Mouse (Mus musculus) lung, embryonic 15.5 days (tissue): ENCODE measurements around the gene Ank. TPM values are rescaled to one million over a fixed set of nuclear protein-coding genes. Genes with fewer than 3 reads are reported as not detected.

Experiments
- ATAC-seq: fragments of 200-750 bp; cut with Nextera tagmentation; 2 replicates; pipeline ENCODE4 v1.8.0; 2017; ENCODE audit warnings: moderate number of reproducible peaks, borderline replicate concordance; ENCODE audit not compliant: low FRiP score, low TSS enrichment; ENCODE audit errors: extremely low read depth
- H3K27ac ChIP-seq: fragments of 300-500 bp; sonication (generic); 2 replicates; pipeline ENCODE4 v1.5.1; 2015; ENCODE audit warnings: moderate library complexity, mild to moderate bottlenecking, inconsistent platforms
- H3K27me3 ChIP-seq: fragments of 300-500 bp; sonication (generic); 2 replicates; pipeline ENCODE4 v1.6.1; 2015; ENCODE audit warnings: inconsistent platforms
- H3K36me3 ChIP-seq: fragments of 300-500 bp; sonication (generic); 2 replicates; pipeline ENCODE4 v1.6.1; 2015; ENCODE audit warnings: inconsistent platforms
- H3K4me1 ChIP-seq: fragments of 300-500 bp; sonication (generic); 2 replicates; pipeline ENCODE4 v1.6.1; 2015; ENCODE audit warnings: inconsistent platforms
- H3K4me2 ChIP-seq: fragments of 300-500 bp; sonication (generic); 2 replicates; pipeline ENCODE4 v1.6.1; 2015; ENCODE audit warnings: inconsistent platforms, mild to moderate bottlenecking, moderate library complexity
- H3K4me3 ChIP-seq: fragments of 300-500 bp; sonication (generic); 2 replicates; pipeline ENCODE4 v1.5.1; 2015; ENCODE audit warnings: mild to moderate bottlenecking, inconsistent platforms
- H3K9ac ChIP-seq: fragments of 300-500 bp; sonication (generic); 2 replicates; pipeline ENCODE4 v1.6.1; 2015; ENCODE audit warnings: inconsistent platforms
- H3K9me3 ChIP-seq: fragments of 300-500 bp; sonication (generic); 2 replicates; pipeline ENCODE4 v1.6.1; 2016; ENCODE audit warnings: inconsistent platforms
- WGBS: fragments of 180-500 bp; shearing (Covaris S2); methylation state at CpG from one replicate; pipeline ENCODE4 v1.1.7; 2015; 5-methylcytosine and 5-hydroxymethylcytosine counted together
- polyA plus RNA-seq: library from polyadenylated mRNA; unstranded; fragments of >200 nt; fragmentation: Nextera tagmentation; extraction: Ambion mirVana; gene quantifications from 2 replicates; pipeline ENCODE4 v1.2.1, GENCODE M21; 2015

Ank gene
- polyA plus RNA-seq, 1 experiment from 2014 or later = 8.0 TPM

DNA sequence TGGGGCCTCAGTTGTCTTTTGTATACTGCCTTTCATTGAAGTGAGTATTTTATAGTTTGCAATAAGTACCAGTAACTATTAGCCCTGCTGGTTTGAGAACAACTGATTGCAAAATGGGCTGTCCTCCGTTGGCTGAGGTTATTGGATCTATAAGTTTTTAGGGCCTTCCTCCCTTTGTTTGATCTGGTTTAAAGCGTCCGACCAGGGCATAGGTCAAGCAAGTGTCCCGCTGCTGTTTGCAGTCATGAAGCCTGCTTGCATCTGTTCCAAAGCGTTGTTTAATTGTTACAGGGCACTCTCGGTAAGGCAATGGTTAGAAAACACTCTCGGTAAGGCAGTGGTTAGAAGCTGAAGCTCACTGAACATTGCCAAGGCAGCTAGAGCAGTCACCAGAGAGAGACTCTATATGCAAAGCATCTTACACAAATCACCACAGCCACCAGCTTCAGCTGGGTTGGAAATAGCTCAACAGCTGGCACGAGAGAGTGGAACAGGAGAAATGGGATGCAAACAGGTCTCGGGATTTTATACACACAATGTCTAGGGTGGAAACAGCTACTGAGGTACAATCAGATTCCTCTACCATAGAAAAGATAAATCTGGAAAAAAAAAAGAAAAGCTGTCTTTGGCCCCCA, 84.0 kb downstream of the Ank start:
- Histone ChIP-seq H3K9me3 (no peaks in the 10 kb centered on the region), H3K36me3 (no peaks in the 10 kb centered on the region), H3K27me3 (no peaks in the 10 kb centered on the region), H3K9ac (no peak overlapping the region), H3K4me1 (peaks cover 11% of the 10 kb centered on the region; the same call in 1 of the 2 replicates), H3K4me3 (no peak overlapping the region), H3K4me2 (no peak overlapping the region), H3K27ac (no peak overlapping the region)
- WGBS = 46% methylated on average over 9 of the region's 9 CpGs
- no peak for ATAC-seq

DNA sequence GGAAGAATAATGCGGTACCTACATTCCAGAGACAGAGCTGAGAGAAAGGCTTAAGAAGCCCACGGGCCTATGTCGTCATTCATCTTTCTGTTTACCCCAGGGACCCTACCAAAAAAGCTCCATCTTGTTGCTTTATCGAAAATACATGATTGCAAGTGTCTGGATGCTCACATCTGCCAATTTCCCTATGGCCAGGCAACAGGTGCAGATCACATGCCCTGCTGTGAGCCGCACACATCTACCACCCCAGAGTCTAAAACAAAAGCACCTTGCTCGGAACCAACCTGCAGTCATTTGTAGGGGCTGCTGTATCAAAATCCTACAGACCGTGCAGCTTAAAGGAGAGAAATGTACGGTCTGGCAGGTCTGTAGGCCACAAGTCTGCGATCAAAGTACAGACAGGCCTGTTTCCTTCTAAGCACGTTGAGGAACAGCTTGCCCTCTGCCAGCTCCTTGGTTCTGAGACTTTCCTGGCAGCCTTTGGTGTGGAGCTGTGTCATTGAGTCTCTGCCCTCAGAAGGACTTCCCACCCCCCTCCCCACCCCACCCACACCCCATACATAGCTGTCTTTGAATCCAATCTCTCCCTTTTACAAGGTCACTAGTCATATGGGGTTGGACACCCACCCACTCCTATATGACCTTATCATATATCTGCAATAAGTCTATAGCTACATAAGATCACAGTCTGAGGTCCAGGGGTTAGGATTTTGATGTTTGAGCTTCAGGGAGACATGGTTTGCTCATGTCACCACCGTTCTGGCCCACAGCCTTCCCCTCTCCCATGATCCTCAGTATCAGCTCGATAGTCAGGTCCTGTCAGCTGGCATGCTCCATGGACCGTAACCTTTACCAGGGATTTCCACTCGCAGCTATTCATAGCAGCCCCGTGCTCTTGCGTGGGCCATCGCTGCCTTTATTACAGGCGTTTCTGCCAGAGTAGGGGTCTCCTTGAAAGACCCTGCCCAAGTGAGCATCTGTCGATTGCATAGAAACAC, 84.9 kb downstream of the Ank start:
- no peak overlapping the region for H3K9ac ChIP-seq
- no peaks in the 10 kb centered on the region for H3K36me3 ChIP-seq
- peaks cover 11% of the 10 kb centered on the region; the same call in 1 of the 2 replicates for H3K4me1 ChIP-seq
- H3K9me3 ChIP-seq = no peaks in the 10 kb centered on the region
- H3K4me2 ChIP-seq = no peak overlapping the region
- no peaks in the 10 kb centered on the region for H3K27me3 ChIP-seq
- no peak overlapping the region for H3K4me3 ChIP-seq
- no peak for ATAC-seq
- no peak overlapping the region for H3K27ac ChIP-seq
- 84% methylated on average over 19 of the region's 19 CpGs for WGBS

DNA sequence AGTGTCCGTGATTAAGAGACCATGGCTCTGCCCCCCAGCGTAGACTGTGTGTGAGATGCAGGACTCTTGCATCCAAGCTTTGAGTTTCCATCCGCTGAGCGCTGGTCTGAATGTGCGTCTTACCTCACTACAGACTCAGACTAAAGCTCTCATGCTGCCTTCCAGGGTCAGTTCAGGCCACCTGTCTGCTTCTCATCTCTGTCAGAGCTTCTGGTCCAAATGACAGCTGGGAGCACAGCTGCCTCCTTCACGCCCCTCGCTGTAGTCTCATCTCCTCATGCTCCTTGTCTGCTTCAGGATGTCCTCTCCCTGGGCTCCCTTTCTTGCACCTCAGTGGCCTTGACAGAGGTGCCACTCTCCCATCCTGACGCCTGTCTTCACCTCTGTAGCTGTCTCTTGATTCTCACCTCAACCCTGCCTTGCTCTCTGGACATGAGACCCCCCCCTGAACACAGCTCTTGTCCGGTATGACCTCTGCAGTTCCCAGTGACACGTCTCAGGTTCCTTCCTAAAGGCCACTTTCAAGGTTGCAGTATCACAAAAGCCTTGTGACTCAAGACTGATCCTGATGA, 85.7 kb downstream of the Ank start:
- H3K27ac ChIP-seq = no peak overlapping the region
- H3K9ac ChIP-seq = no peak overlapping the region
- H3K9me3 ChIP-seq = no peaks in the 10 kb centered on the region
- H3K27me3 ChIP-seq = no peaks in the 10 kb centered on the region
- no peak for ATAC-seq
- no peak overlapping the region for H3K4me2 ChIP-seq
- no peak overlapping the region for H3K4me3 ChIP-seq
- H3K36me3 ChIP-seq = no peaks in the 10 kb centered on the region
- peaks cover 11% of the 10 kb centered on the region; the same call in 1 of the 2 replicates for H3K4me1 ChIP-seq
- WGBS = 67% methylated on average over 10 of the region's 10 CpGs

DNA sequence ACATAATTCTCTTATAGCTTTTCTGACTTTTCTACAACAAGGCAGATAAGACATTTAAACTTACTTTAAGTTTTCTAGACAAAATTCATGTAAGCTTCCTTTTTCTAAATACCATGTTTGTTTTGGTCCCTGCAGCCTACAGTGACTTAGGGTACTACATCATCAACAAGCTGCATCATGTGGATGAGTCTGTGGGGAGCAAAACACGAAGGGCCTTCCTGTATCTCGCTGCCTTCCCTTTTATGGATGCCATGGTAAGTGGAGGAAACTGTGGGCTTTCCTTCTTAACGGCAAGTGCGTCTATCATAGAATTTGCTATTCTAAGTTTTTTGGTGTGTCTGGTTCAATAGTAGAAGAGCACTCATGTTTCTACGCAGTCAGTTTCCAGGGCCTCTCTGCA, 87.1 kb downstream of the Ank start:
- WGBS = 77% methylated on average over 5 of the region's 5 CpGs
- no peak overlapping the region for H3K27ac ChIP-seq
- ATAC-seq = no peak
- H3K9ac ChIP-seq = no peak overlapping the region
- H3K4me1 ChIP-seq = peaks cover 11% of the 10 kb centered on the region; the same call in 1 of the 2 replicates
- H3K9me3 ChIP-seq = no peaks in the 10 kb centered on the region
- no peaks in the 10 kb centered on the region for H3K36me3 ChIP-seq
- no peak overlapping the region for H3K4me2 ChIP-seq
- H3K27me3 ChIP-seq = no peaks in the 10 kb centered on the region
- H3K4me3 ChIP-seq = no peak overlapping the region

DNA sequence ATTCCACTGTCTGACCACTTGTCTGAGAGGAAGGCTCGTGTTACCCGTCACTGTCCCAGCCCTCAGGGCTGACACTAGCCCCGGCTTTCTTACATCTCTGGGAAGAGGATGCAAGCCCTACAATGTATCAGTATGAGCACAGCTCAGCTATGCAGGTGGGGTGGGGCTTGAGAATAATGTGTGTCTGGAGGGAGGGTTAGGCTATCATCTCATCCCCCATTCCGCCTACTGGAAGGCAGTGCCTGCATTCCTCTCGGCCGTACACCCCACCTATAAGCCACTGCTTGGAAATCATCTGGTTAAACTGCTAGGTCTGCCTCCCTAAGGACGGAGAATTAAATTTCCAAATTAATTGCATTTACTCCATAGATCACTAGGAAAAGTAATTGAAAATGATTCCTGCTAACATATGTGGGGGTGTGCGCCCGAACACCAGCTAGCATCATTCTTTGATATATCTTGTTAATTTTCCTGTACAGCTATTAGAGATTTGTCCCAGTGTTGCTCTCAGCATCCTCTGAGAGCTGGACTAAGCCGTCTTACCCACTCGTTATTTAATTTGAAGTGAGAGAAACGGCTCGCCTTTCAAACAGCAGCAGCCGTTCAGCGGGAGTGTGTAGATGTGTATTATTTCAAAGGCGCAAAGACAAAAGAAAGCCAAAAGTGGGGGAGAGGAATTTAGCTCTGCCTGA, 92.1 kb downstream of the Ank start:
- H3K9ac ChIP-seq = no peak overlapping the region
- H3K9me3 ChIP-seq = no peaks in the 10 kb centered on the region
- H3K27ac ChIP-seq = no peak overlapping the region
- H3K27me3 ChIP-seq = no peaks in the 10 kb centered on the region
- no peak for ATAC-seq
- H3K4me3 ChIP-seq = no peak overlapping the region
- WGBS = 64% methylated on average over 16 of the region's 16 CpGs
- no peak overlapping the region for H3K4me2 ChIP-seq
- no peaks in the 10 kb centered on the region for H3K4me1 ChIP-seq
- no peaks in the 10 kb centered on the region for H3K36me3 ChIP-seq

DNA sequence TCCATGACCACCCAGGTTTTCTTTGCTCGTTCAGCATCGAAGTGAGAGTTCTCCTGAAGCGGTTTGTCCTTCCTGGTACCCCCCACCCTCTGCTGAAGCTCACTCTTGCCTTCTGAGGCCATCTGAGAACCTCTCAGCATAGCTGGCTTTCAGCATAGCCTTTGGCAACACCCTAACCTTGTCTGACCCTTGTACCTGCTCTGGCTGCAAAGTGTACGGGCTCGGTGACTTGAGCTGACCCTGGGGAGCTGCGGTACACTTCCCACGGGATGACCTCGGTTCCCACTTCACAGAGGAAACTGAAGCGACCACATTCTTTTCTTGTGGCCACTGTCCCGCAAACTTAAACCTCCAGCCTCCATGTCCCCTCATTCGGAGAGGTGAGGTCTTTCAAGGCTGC, 93.8 kb downstream of the Ank start:
- no peak for ATAC-seq

DNA sequence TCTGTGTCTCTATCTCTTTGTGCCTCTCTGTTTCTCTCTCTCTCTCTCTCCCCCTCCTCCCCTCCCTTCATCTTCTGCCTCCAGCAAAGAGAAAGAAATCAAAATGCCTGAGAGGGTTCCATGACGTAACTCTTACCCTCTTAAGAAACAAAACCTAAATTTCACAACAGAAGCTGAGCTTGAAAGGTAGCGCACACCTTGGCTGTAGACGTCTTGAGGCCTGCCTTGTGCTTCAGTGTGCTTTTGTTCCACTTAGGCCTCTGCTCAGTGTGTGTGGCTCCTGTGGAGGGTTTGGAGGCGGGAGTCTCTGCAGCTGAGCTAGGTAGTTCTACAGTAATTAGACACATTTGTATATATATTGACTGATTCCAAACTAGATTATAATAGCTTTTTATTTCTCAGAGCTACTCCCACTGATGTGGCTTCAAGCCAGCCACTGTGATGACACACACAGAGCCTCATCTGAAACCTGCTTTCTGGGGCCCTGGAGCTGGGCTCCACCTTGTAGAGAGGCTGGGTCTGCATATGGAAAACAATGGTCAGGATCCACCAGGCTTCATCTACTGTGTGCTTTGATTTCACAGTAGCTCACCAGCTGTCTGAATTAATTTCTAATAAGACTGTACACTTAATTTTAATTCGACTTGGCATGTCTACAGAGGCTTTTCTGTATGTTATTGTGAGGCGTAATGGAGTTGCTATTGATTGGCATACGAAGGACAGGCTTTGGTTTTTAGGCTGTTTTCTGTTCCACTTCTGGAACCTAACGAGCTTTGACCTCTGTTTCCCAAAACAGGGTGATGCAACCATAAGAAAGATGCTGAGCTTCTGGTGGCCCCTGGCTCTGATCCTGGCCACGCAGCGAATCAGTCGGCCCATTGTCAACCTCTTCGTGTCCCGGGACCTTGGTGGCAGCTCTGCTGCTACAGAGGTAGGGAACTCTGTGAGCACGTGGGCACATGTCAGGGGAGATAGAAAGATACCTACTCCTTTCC, 97.9 kb downstream of the Ank start:
- no peak for ATAC-seq
- Histone ChIP-seq H3K9ac (no peak overlapping the region), H3K9me3 (no peaks in the 10 kb centered on the region), H3K27ac (no peak overlapping the region), H3K4me2 (no peak overlapping the region), H3K4me3 (no peak overlapping the region), H3K4me1 (no peaks in the 10 kb centered on the region), H3K36me3 (no peaks in the 10 kb centered on the region), H3K27me3 (no peaks in the 10 kb centered on the region)
- WGBS = 80% methylated on average over 14 of the region's 14 CpGs

More for the DNA sequence above, 93.8 kb downstream of the Ank start:
- Histone ChIP-seq H3K4me1 (no peaks in the 10 kb centered on the region), H3K4me2 (no peak overlapping the region), H3K36me3 (no peaks in the 10 kb centered on the region), H3K9me3 (no peaks in the 10 kb centered on the region), H3K27ac (no peak overlapping the region), H3K9ac (no peak overlapping the region), H3K4me3 (no peak overlapping the region), H3K27me3 (no peaks in the 10 kb centered on the region)
- WGBS = 63% methylated on average over 11 of the region's 11 CpGs

DNA sequence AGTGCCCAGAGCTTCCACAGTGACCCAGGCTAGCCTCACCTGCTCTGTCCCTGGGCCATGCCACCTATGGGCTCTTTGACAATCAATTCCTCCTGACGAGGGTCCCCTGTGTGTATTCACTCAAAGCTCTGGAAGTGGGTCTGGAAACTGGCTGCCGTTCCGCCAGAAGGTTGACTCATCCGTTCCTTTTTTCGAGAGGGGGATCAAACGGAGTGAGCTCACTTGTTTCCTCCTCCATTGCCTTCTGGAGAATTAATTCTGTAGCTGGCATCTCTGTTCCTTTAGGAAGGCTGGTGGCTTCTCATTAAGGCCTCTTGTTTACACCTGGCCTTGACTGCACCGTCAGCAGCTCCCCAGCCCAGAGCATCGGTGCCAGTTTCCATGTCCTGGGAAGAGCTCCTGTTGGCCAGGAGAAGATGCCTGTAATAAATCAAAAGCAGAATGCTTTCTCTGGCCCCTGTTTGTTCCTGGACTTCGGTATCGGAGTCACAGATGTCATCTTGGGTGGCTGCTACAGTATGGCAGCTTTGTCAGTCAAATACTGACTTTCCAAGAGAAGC, 99.2 kb downstream of the Ank start:
- no peaks in the 10 kb centered on the region for H3K9me3 ChIP-seq
- no peak overlapping the region for H3K4me3 ChIP-seq
- H3K9ac ChIP-seq = no peak overlapping the region
- H3K27ac ChIP-seq = no peak overlapping the region
- H3K4me1 ChIP-seq = no peaks in the 10 kb centered on the region
- no peak overlapping the region for H3K4me2 ChIP-seq
- no peak for ATAC-seq
- no peaks in the 10 kb centered on the region for H3K27me3 ChIP-seq
- WGBS = 85% methylated on average over 10 of the region's 10 CpGs
- H3K36me3 ChIP-seq = no peaks in the 10 kb centered on the region

DNA sequence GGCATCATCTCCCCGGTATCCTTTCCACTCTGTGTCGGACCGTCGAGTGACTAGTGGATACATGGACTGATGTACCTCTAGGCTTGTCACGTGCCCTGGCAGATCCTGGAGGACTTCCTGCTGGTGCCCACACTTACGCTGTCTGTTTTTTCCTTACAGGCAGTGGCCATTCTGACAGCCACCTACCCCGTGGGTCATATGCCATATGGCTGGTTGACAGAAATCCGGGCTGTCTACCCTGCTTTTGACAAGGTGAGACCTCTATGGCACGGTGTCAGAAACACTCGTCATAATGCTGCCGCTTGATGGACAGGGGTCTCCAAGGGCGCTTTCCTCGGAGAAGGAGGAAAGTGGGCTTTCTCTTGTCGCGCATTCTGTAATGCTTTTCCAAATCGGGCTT, 100.9 kb downstream of the Ank start:
- WGBS = 82% methylated on average over 16 of the region's 16 CpGs

DNA sequence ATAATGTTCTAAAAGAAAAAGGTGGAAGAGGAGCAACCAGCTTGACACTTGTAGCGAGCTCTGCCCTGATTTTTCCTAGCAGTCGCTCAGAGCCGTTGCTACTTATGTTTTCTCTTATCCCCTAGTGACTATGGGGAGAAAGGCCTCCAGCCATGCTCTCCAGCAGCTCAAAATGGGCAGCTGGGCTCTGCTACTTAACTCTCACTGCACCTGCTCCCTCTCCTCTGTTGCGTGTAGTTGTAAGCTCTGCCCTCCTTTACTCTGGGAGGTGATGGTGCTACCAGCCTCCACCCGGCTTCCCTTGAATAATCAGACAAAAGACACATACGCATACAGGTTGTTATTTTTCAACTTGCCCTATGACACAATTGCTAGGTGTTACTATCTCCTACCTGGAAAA, 101.9 kb downstream of the Ank start:
- Histone ChIP-seq H3K27ac (no peak overlapping the region), H3K9ac (no peak overlapping the region), H3K9me3 (no peaks in the 10 kb centered on the region), H3K4me2 (no peak overlapping the region), H3K4me3 (no peak overlapping the region), H3K36me3 (no peaks in the 10 kb centered on the region; the same call in 1 of the 2 replicates), H3K4me1 (0 out of 2 replicates have a peak, but pooled peaks cover 4% of the 10 kb centered on the region), H3K27me3 (no peaks in the 10 kb centered on the region)
- ATAC-seq = no peak
- 86% methylated on average over 6 of the region's 6 CpGs for WGBS

More for the DNA sequence above, 100.9 kb downstream of the Ank start:
- Histone ChIP-seq H3K9ac (no peak overlapping the region), H3K4me1 (0 out of 2 replicates have a peak, but pooled peaks cover 4% of the 10 kb centered on the region), H3K27ac (no peak overlapping the region), H3K9me3 (no peaks in the 10 kb centered on the region), H3K27me3 (no peaks in the 10 kb centered on the region), H3K4me3 (no peak overlapping the region), H3K4me2 (no peak overlapping the region), H3K36me3 (no peaks in the 10 kb centered on the region; the same call in 1 of the 2 replicates)
- no peak for ATAC-seq
